Mouse (Mus musculus) ES-Bruce4 (cell line): ENCODE results near the gene Pdia3.
"Not testable (repeated sequence)": the region's sequence is repeated elsewhere in the genome, so short reads cannot be mapped to it uniquely, and the experiment has no call there.

Experiments
- EP300 ChIP-seq: IDR thresholded peaks from 2 replicates; pipeline ENCODE4 v1.6.1; 2011; ENCODE audit warnings: low read depth, low read length; ENCODE audit not compliant: insufficient read depth
- POLR2A ChIP-seq: IDR thresholded peaks from one replicate; pipeline ENCODE4 v1.8.1; 2011; ENCODE audit warnings: low read length; ENCODE audit not compliant: insufficient read depth

DNA sequence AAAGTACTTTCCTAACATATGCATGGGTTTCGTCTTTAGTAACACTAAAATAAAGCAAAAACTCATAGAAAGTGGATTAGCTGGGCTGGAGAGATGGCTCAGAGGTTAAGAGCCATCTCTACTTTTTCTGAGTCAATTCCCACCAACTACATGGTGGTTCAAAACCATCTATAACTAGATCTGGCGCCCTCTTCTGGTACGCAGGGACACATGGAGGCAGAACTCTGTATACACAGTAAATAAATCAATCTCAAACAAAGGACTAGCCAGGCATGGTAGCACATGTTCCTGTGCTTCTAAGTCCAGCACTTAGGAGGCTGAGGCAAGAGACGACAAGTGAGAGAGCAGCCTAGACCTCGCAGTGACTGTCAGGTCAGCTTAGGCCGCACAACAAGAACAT lies 55.4 kb downstream of the Pdia3 start:
- not testable (repeated sequence) for TF ChIP-seq EP300, POLR2A
